Mouse (Mus musculus): ENCODE measurements around the gene Elf4. TPM values are rescaled to one million over a fixed set of nuclear protein-coding genes. Genes with fewer than 3 reads are reported as not detected.

Gene Elf4
- polyA plus RNA-seq, 1 experiment from 2014 or later: 2.4 TPM

DNA sequence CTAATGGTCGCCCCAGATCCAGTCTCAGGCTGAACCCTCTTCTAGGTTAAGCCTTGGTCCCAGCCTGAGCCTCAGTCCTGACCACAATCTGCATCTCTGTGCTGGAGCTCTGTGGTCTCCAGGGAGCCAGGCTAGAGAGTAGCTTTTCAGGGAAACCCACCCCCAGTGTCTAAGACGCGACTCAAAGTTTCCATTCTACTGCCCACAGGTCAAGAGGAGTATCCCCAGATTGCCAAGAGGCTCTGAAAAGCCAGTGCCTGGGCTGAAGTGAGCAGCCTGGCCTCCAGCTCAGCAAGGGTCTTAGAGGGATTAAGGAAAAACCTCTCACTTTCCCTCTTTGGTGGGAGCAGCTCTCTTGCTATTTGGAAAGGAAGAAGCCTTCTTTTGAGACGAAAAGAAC, 635 bp downstream of the Elf4 start:
- H3K4me2 ChIP-seq (ENCODE audit: low read depth, severe bottlenecking): peak overlapping the region; percentile 49
- ATAC-seq (ENCODE audit: insufficient number of reproducible peaks, low FRiP score, low TSS enrichment, low read depth) (peak; percentile 35; the same call in 1 of the 2 replicates), DNase-seq (ENCODE audit: low spot score) (no peak)
- 32% methylated on average over 4 of the region's 4 CpGs for WGBS
- H3K27ac ChIP-seq (replicated peaks; ENCODE audit: low read depth, low read length): no peak overlapping the region
- no peaks in the 10 kb centered on the region for H3K27me3 ChIP-seq (ENCODE audit: control insufficient read depth, insufficient read depth, low read length)
- H3K9me3 ChIP-seq (ENCODE audit: control insufficient read depth, low read length): no peaks in the 10 kb centered on the region
- H3K4me3 ChIP-seq (ENCODE audit: low read depth, low read length): no peak overlapping the region
- no peaks in the 10 kb centered on the region for H3K4me1 ChIP-seq (ENCODE audit: control insufficient read depth, insufficient read depth, low read length)
- H3K9ac ChIP-seq (ENCODE audit: low read length): no peak overlapping the region
- H3K36me3 ChIP-seq (ENCODE audit: control insufficient read depth, insufficient read depth, low read length): no peaks in the 10 kb centered on the region

DNA sequence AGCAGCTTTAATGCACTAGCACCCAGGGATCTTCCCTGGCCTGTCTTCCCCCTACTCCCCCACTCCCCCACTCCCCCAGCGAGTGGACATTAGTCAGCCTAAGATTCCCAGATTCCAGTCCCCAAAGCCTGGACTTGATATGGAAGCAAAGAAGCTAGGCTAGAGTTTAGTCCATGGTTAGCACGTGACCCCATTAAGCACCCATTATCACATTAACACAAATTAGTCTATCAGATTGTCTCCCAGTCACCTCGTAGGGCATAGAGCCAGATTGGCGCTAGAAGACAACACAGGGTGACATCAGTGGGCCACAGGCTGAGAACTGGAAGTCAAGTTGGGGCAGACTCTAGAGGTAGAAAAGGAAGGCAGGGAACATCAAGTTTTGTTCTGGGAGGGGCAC, 1.9 kb downstream of the Elf4 start:
- 71% methylated on average over 4 of the region's 4 CpGs for WGBS
- no peak for ATAC-seq (ENCODE audit: insufficient number of reproducible peaks, low FRiP score, low TSS enrichment, low read depth)
- Histone ChIP-seq H3K4me2 (ENCODE audit: low read depth, severe bottlenecking) (no peak overlapping the region), H3K4me1 (ENCODE audit: control insufficient read depth, insufficient read depth, low read length) (no peaks in the 10 kb centered on the region), H3K27ac (replicated peaks; ENCODE audit: low read depth, low read length) (no peak overlapping the region), H3K4me3 (ENCODE audit: low read depth, low read length) (no peak overlapping the region), H3K27me3 (ENCODE audit: control insufficient read depth, insufficient read depth, low read length) (no peaks in the 10 kb centered on the region), H3K9me3 (ENCODE audit: control insufficient read depth, low read length) (no peaks in the 10 kb centered on the region), H3K36me3 (ENCODE audit: control insufficient read depth, insufficient read depth, low read length) (no peaks in the 10 kb centered on the region), H3K9ac (ENCODE audit: low read length) (no peak overlapping the region)
- DNase-seq (ENCODE audit: low spot score): no peak

DNA sequence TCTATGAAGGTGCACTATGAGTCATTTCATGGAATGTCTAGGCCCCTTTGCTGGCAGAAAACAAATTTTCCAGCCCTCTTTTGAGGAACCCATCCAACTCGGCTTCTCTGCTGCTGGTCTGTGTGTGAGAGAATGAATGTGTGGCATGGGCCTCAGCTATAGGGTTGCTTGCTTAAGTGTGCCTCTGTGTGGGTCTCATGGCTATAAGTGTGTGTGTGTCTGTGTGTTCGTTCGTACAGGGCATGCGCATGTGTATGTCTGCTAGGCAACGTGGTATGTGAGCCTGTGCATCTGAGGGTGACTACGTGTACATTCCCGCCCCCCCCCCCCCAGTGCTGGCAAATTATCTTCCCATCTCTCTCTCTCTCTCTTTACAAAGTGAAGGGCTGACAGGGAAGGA, 2.4 kb downstream of the Elf4 start:
- no peak overlapping the region for H3K4me2 ChIP-seq (ENCODE audit: low read depth, severe bottlenecking)
- H3K36me3 ChIP-seq (ENCODE audit: control insufficient read depth, insufficient read depth, low read length): no peaks in the 10 kb centered on the region
- no peak for ATAC-seq (ENCODE audit: insufficient number of reproducible peaks, low FRiP score, low TSS enrichment, low read depth)
- WGBS: 91% methylated on average over 7 of the region's 7 CpGs
- H3K27me3 ChIP-seq (ENCODE audit: control insufficient read depth, insufficient read depth, low read length): 0 out of 2 replicates have a peak, but pooled peaks cover 2% of the 10 kb centered on the region
- no peaks in the 10 kb centered on the region for H3K4me1 ChIP-seq (ENCODE audit: control insufficient read depth, insufficient read depth, low read length)
- H3K9ac ChIP-seq (ENCODE audit: low read length): no peak overlapping the region
- H3K9me3 ChIP-seq (ENCODE audit: control insufficient read depth, low read length): no peaks in the 10 kb centered on the region
- no peak overlapping the region for H3K4me3 ChIP-seq (ENCODE audit: low read depth, low read length)
- DNase-seq (ENCODE audit: low spot score): no peak
- no peak overlapping the region for H3K27ac ChIP-seq (replicated peaks; ENCODE audit: low read depth, low read length)

DNA sequence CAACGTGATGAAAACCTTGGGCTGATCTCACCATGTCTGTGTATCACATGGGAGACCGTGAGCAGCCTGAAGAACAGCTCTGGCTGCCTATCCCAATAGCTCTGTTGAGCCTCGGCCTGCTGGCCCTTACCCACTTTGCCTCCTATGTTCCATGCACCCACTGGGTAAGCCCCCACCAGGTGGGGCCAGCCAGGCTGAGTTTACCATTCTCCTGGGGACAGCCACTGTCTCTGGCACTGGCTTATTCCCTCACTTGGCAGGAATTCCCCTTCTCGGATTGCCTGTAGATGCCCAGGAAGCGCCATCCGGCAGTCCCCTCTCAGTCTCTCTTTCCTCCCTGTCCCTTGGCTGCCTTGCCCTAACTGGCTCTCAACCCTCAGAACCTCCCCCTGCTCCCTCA, 6.0 kb downstream of the Elf4 start:
- DNase-seq (ENCODE audit: low spot score) (no peak), ATAC-seq (ENCODE audit: insufficient number of reproducible peaks, low FRiP score, low TSS enrichment, low read depth) (no peak)
- no peak overlapping the region for H3K27ac ChIP-seq (replicated peaks; ENCODE audit: low read depth, low read length)
- H3K36me3 ChIP-seq (ENCODE audit: control insufficient read depth, insufficient read depth, low read length): no peaks in the 10 kb centered on the region
- no peak overlapping the region for H3K4me2 ChIP-seq (ENCODE audit: low read depth, severe bottlenecking)
- no peaks in the 10 kb centered on the region for H3K4me1 ChIP-seq (ENCODE audit: control insufficient read depth, insufficient read depth, low read length)
- no peak overlapping the region for H3K4me3 ChIP-seq (ENCODE audit: low read depth, low read length)
- peaks cover 10% of the 10 kb centered on the region for H3K27me3 ChIP-seq (ENCODE audit: control insufficient read depth, insufficient read depth, low read length)
- WGBS: 66% methylated on average over 6 of the region's 6 CpGs
- no peaks in the 10 kb centered on the region for H3K9me3 ChIP-seq (ENCODE audit: control insufficient read depth, low read length)
- no peak overlapping the region for H3K9ac ChIP-seq (ENCODE audit: low read length)

GRCm38 (mm10) chrX:48455018-48455417, 7.9 kb downstream of the Elf4 start:
- H3K4me3 ChIP-seq (ENCODE audit: low read depth, low read length): no peak overlapping the region
- DNase-seq (ENCODE audit: low spot score): no peak
- no peak for ATAC-seq (ENCODE audit: insufficient number of reproducible peaks, low FRiP score, low TSS enrichment, low read depth)
- no peak overlapping the region for H3K9ac ChIP-seq (ENCODE audit: low read length)
- no peak overlapping the region for H3K4me2 ChIP-seq (ENCODE audit: low read depth, severe bottlenecking)
- no peaks in the 10 kb centered on the region for H3K36me3 ChIP-seq (ENCODE audit: control insufficient read depth, insufficient read depth, low read length)
- no peaks in the 10 kb centered on the region for H3K9me3 ChIP-seq (ENCODE audit: control insufficient read depth, low read length)
- H3K27me3 ChIP-seq (ENCODE audit: control insufficient read depth, insufficient read depth, low read length): peaks cover 12% of the 10 kb centered on the region
- no peaks in the 10 kb centered on the region for H3K4me1 ChIP-seq (ENCODE audit: control insufficient read depth, insufficient read depth, low read length)
- H3K27ac ChIP-seq (replicated peaks; ENCODE audit: low read depth, low read length): no peak overlapping the region
- WGBS: 24% methylated on average over 9 of the region's 9 CpGs

GRCm38 (mm10) chrX:48454495-48454878, 8.4 kb downstream of the Elf4 start:
- ATAC-seq (ENCODE audit: insufficient number of reproducible peaks, low FRiP score, low TSS enrichment, low read depth): peak; percentile 58; the same call in 1 of the 2 replicates
- WGBS: 23% methylated on average over 15 of the region's 21 CpGs
- H3K9ac ChIP-seq (ENCODE audit: low read length): no peak overlapping the region

DNA sequence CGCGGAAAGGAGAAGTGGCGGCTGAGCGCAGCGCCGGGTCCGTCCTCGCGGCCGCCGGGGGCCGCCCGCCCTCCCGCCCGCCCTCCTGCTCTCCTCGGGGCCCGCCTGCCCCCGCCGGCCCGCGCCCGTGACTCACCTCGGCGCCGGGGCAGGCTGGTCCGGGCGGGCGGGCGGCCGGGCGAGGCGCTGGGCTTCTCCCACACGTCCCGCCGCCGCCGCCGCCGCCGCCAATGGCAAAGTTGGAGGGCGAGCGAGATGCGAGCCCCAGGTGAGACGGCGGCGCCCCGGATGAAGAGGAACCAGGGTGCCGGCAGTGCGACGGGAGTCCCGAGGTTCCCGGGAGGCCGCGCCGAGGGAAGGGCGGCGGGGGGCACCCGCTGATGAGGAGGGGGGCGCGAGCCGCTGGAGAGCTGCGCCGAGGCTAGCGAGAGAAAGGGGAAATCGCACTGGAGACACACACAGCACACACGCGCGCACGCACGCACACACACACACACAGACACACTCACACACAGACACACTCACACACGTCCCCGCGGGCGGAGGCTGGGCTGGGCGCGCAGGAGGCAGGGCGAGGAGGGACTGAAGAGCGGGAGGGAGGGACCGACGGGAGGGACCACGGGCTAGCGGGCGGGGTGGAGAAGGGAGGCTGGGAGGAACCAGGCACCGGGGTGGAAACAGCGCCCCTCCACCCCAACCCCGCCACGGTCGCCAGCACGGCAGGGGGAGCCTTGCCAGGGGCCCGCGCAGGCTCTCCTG, 9.0 kb downstream of the Elf4 start:
- WGBS: 18% methylated on average over 43 of the region's 91 CpGs
- no peaks in the 10 kb centered on the region for H3K9me3 ChIP-seq (ENCODE audit: control insufficient read depth, low read length)
- peak overlapping the region; percentile 30; the same call in 1 of the 2 replicates for H3K9ac ChIP-seq (ENCODE audit: low read length)
- H3K4me1 ChIP-seq (ENCODE audit: control insufficient read depth, insufficient read depth, low read length): no peaks in the 10 kb centered on the region
- no peaks in the 10 kb centered on the region for H3K36me3 ChIP-seq (ENCODE audit: control insufficient read depth, insufficient read depth, low read length)
- H3K27ac ChIP-seq (replicated peaks; ENCODE audit: low read depth, low read length): no peak overlapping the region
- H3K4me3 ChIP-seq (ENCODE audit: low read depth, low read length): peak overlapping the region; percentile 34
- peak overlapping the region; percentile 42 for H3K4me2 ChIP-seq (ENCODE audit: low read depth, severe bottlenecking)
- peak; percentile 56 for DNase-seq (ENCODE audit: low spot score)
- peak; percentile 53; the same call in 1 of the 2 replicates for ATAC-seq (ENCODE audit: insufficient number of reproducible peaks, low FRiP score, low TSS enrichment, low read depth)
- H3K27me3 ChIP-seq (ENCODE audit: control insufficient read depth, insufficient read depth, low read length): peaks cover 12% of the 10 kb centered on the region

More at GRCm38 (mm10) chrX:48454495-48454878, 8.4 kb downstream of the Elf4 start:
- no peaks in the 10 kb centered on the region for H3K4me1 ChIP-seq (ENCODE audit: control insufficient read depth, insufficient read depth, low read length)
- no peak for DNase-seq (ENCODE audit: low spot score)
- no peaks in the 10 kb centered on the region for H3K9me3 ChIP-seq (ENCODE audit: control insufficient read depth, low read length)
- peaks cover 12% of the 10 kb centered on the region for H3K27me3 ChIP-seq (ENCODE audit: control insufficient read depth, insufficient read depth, low read length)
- H3K4me2 ChIP-seq (ENCODE audit: low read depth, severe bottlenecking): peak overlapping the region; percentile 42
- peak overlapping the region; percentile 34 for H3K4me3 ChIP-seq (ENCODE audit: low read depth, low read length)
- H3K27ac ChIP-seq (replicated peaks; ENCODE audit: low read depth, low read length): no peak overlapping the region
- no peaks in the 10 kb centered on the region for H3K36me3 ChIP-seq (ENCODE audit: control insufficient read depth, insufficient read depth, low read length)

DNA sequence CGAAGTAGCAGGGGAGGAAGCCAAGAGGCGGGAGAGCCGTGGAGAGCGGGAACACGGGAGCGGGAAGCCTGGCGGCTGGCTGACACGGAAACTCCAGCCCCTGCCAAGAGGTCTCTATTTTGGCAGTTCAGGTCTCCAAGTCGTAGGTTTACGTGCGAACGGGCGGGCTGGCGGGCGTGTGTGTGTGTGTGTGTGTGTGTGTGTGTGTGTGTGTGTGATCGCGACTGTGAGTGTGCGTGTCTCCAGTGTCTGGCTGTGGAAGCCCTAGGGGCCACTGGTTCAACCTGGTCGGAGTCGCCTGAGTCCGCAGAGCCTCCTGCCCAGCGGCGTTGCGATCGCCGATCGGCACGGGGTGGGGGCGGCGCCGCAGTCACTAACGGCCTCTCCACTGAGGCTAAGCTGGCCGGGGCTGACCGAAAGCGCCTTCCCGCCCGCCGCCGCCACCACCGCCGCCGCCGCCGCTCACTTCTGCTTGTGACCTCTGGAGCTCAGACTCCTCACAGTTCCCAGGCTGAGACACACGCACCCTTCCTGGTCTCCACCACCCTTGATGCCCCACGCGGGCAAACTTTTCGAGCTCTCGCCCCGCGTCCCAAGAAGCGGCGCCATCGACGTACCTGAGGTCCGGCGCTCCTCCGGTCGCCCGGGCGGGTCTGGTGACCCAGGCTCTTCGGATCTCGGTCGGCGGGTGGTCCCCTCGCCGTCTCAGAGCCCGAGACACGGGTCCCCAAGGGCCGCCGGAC, 9.8 kb downstream of the Elf4 start:
- Histone ChIP-seq H3K27me3 (ENCODE audit: control insufficient read depth, insufficient read depth, low read length) (peaks cover 12% of the 10 kb centered on the region), H3K9me3 (ENCODE audit: control insufficient read depth, low read length) (no peaks in the 10 kb centered on the region), H3K4me3 (ENCODE audit: low read depth, low read length) (peak overlapping the region; percentile 34), H3K4me2 (ENCODE audit: low read depth, severe bottlenecking) (peak overlapping the region; percentile 42), H3K27ac (replicated peaks; ENCODE audit: low read depth, low read length) (no peak overlapping the region), H3K4me1 (ENCODE audit: control insufficient read depth, insufficient read depth, low read length) (no peaks in the 10 kb centered on the region), H3K36me3 (ENCODE audit: control insufficient read depth, insufficient read depth, low read length) (no peaks in the 10 kb centered on the region), H3K9ac (ENCODE audit: low read length) (peak overlapping the region; percentile 30; the same call in 1 of the 2 replicates)
- 0 out of 2 replicates have a peak, but pooled peaks have one; percentile 23 for ATAC-seq (ENCODE audit: insufficient number of reproducible peaks, low FRiP score, low TSS enrichment, low read depth)
- peak; percentile 41 for DNase-seq (ENCODE audit: low spot score)
- 17% methylated on average over 64 of the region's 71 CpGs for WGBS

Data from limb, embryonic 11.5 days (tissue).